Mouse (Mus musculus) intestine, embryonic 16.5 days (tissue): ENCODE results near the gene Carf. TPM values are rescaled to one million over a fixed set of nuclear protein-coding genes. Genes with fewer than 3 reads are reported as not detected.
A peak's percentile ranks its signal among the peaks of the same experiment; 100 is the strongest.

Experiments
- ATAC-seq: fragments of 200-750 bp; cut with Nextera tagmentation; 2 replicates; pipeline ENCODE4 v1.8.0; 2017; ENCODE audit warnings: moderate TSS enrichment, moderate library complexity
- H3K27ac ChIP-seq: fragments of 300-500 bp; sonication (generic); 2 replicates; pipeline ENCODE4 v1.5.1; 2014; ENCODE audit warnings: mild to moderate bottlenecking, low read length
- H3K27me3 ChIP-seq: fragments of 300-500 bp; sonication (generic); replicated peaks from 2 replicates; pipeline ENCODE4 v1.6.1; 2014; ENCODE audit warnings: low read length, control low read depth, mixed read lengths; ENCODE audit not compliant: control insufficient read depth, insufficient read depth
- H3K36me3 ChIP-seq: fragments of 300-500 bp; sonication (generic); 2 replicates; pipeline ENCODE4 v1.6.1; 2014; ENCODE audit warnings: low read length, control low read depth; ENCODE audit not compliant: control insufficient read depth, insufficient read depth
- H3K4me1 ChIP-seq: fragments of 300-500 bp; sonication (generic); 2 replicates; pipeline ENCODE4 v1.6.1; 2014; ENCODE audit warnings: low read length, control low read depth, mixed read lengths; ENCODE audit not compliant: control insufficient read depth, insufficient read depth
- H3K4me2 ChIP-seq: fragments of 300-500 bp; sonication (generic); 2 replicates; pipeline ENCODE4 v1.6.1; 2014; ENCODE audit warnings: low read depth, low read length, control low read depth
- H3K4me3 ChIP-seq: fragments of 300-500 bp; sonication (generic); 2 replicates; pipeline ENCODE4 v1.5.1; 2014; ENCODE audit warnings: mild to moderate bottlenecking, low read length
- H3K9ac ChIP-seq: fragments of 300-500 bp; sonication (generic); 2 replicates; pipeline ENCODE4 v1.6.1; 2014; ENCODE audit warnings: low read depth, low read length
- H3K9me3 ChIP-seq: fragments of 300-500 bp; sonication (generic); 2 replicates; pipeline ENCODE4 v1.6.1; 2016; ENCODE audit warnings: low read length, control low read depth; ENCODE audit not compliant: control insufficient read depth
- WGBS: fragments of 180-500 bp; shearing (Covaris S2); extraction: QIAGEN DNeasy Blood & Tissue Kit; methylation state at CpG from one replicate; pipeline ENCODE4 v1.1.7; 2014; 5-methylcytosine and 5-hydroxymethylcytosine counted together
- polyA plus RNA-seq: library from polyadenylated mRNA; unstranded; fragments of >200 nt; fragmentation: Nextera tagmentation; extraction: Ambion mirVana; gene quantifications from 2 replicates; pipeline ENCODE4 v1.2.1, GENCODE M21; 2015

Gene Carf
- polyA plus RNA-seq, 1 experiment from 2014 or later, result 3.5 TPM

DNA sequence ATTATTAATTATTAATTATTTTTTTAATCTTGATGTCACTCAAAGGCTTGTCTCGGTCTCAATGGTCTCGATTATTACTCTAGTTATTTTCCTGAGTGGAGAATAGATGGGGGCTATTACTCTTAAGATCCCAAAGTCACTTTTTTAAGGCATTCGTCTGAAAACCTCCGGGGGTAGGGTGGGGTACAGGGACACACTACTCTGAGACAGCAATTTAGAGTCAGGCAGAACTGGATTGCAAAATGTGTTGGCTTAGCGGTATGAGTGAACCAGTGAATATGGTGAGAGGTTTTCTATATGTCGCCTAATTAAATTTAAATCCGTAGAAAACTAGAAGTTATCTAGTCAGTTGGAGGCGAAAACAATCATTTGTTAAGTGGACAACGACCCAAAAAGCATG is 792 bp downstream of the Carf start:
- ATAC-seq, result no peak
- no peaks in the 10 kb centered on the region for H3K36me3 ChIP-seq
- H3K27ac ChIP-seq, result no peak overlapping the region
- peaks cover 4% of the 10 kb centered on the region; the same call in 1 of the 2 replicates for H3K4me1 ChIP-seq
- H3K4me3 ChIP-seq, result peak overlapping the region; percentile 98
- WGBS, result 15% methylated on average over 9 of the region's 9 CpGs
- no peaks in the 10 kb centered on the region for H3K27me3 ChIP-seq
- no peaks in the 10 kb centered on the region for H3K9me3 ChIP-seq
- peak overlapping the region; percentile 60 for H3K4me2 ChIP-seq
- peak overlapping the region; percentile 98 for H3K9ac ChIP-seq

DNA sequence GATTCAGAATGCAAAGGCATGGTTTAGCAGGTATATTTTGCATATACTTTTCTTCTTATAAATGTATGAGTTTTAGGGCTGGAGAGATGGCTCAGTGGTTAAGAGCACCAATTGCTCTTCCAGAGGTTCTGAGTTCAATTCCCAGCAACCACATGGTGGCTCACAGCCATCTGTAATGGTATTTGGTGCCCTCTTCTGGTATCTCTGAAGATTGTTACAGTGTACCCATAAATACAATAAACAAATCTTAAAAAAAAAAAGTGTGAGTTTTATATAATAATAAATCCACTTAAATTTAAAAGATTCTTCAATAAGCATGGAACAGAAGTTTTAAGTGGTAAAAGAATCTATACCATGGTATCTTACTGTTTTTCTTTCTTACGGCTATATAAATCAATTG is 6.5 kb downstream of the Carf start:
- no peaks in the 10 kb centered on the region for H3K4me1 ChIP-seq
- no peak overlapping the region for H3K9ac ChIP-seq
- peaks cover 7% of the 10 kb centered on the region; the same call in 1 of the 2 replicates for H3K36me3 ChIP-seq
- H3K4me3 ChIP-seq, result no peak overlapping the region
- H3K27ac ChIP-seq, result no peak overlapping the region
- H3K4me2 ChIP-seq, result no peak overlapping the region
- 100% methylated on average over 1 of the region's 1 CpGs for WGBS
- H3K27me3 ChIP-seq, result no peaks in the 10 kb centered on the region
- H3K9me3 ChIP-seq, result no peaks in the 10 kb centered on the region
- ATAC-seq, result no peak

DNA sequence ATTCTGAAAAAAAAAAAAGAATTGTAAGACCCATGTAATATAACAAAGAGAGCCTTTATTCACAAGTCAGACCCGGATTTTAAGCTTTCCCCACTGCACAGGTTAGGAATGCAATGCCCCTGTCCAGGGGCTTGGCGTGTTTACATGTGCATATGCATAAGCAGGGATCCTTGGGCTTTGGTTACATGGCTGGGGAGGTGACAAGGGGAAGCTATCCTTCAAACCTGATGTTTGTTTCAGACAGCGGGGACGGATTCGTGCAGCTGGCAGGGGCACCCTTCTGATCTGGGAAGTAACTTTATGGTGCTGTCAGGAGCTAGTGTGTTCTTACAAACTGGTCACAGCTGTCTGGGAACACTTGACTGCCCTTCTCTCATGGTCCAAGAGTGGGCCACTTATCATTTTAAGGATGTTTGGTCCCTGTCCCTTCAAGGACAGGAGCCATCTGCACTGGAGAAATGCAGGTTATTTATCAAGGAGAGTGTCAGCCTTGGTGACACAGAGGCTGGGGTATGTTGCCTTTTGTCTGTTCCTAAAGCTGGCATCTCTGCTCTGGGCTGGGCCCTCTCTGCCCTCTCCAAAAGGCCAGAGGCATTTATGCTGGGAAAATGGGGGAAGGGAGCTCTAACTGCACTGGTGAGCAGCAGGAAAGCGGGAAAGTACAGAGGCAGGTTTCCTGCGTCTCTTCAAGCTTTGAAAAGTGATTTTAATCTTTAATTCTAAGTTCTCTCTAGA is 19.8 kb downstream of the Carf start:
- H3K36me3 ChIP-seq, result no peaks in the 10 kb centered on the region

DNA sequence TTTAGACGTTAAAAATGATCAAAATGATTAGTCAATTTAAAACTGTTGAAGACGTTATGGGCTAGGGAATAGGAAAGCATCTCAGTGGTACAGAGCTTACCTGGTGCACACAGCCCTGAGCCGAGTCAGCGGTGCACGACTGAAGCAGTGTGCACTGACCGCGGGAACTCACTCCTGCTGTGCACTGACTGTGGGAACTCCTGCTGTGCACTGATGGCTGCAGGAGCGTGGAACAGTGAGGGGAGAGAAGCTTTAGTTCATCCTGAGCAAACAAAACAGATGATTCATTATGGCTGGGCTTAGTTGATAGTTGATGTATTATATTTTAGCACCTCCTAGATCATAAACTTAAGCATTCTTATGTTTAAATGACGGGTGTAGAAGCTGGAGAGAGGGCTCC is 39.3 kb downstream of the Carf start:
- ATAC-seq, result no peak
- Histone ChIP-seq H3K9me3 (no peaks in the 10 kb centered on the region), H3K4me1 (no peaks in the 10 kb centered on the region), H3K4me3 (no peak overlapping the region), H3K27me3 (no peaks in the 10 kb centered on the region), H3K4me2 (no peak overlapping the region), H3K36me3 (no peaks in the 10 kb centered on the region), H3K27ac (no peak overlapping the region), H3K9ac (no peak overlapping the region)
- WGBS, result 52% methylated on average over 9 of the region's 9 CpGs

More for the DNA sequence above, 19.8 kb downstream of the Carf start:
- Histone ChIP-seq H3K27ac (no peak overlapping the region), H3K4me2 (no peak overlapping the region), H3K4me1 (no peaks in the 10 kb centered on the region), H3K9ac (no peak overlapping the region), H3K27me3 (no peaks in the 10 kb centered on the region), H3K9me3 (no peaks in the 10 kb centered on the region), H3K4me3 (no peak overlapping the region)
- no peak for ATAC-seq
- 67% methylated on average over 7 of the region's 7 CpGs for WGBS

DNA sequence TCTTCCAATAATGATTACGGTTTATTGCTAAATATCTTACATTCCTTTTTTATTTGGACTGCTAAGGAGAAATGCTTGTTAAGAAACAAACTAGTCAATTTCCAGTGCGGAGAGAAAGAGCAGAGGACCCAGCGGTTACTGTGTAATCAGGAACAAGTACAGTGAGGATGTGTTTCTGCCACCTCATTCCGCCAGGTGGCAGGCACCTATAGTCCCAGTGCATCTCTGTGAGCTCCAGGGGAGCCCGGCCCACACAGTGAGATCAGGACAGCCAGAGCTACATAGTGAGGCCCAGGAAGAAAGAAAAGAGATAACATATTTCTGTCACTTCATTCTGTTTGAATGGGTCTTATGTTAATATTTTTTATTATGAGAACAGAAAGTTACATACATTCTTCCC is 54.7 kb downstream of the Carf start:
- no peaks in the 10 kb centered on the region for H3K27me3 ChIP-seq
- H3K4me2 ChIP-seq, result no peak overlapping the region
- no peaks in the 10 kb centered on the region for H3K4me1 ChIP-seq
- H3K4me3 ChIP-seq, result no peak overlapping the region
- H3K36me3 ChIP-seq, result no peaks in the 10 kb centered on the region
- H3K9me3 ChIP-seq, result no peaks in the 10 kb centered on the region
- no peak overlapping the region for H3K9ac ChIP-seq
- 68% methylated on average over 5 of the region's 5 CpGs for WGBS
- no peak overlapping the region for H3K27ac ChIP-seq
- no peak; the same call in 1 of the 2 replicates for ATAC-seq

DNA sequence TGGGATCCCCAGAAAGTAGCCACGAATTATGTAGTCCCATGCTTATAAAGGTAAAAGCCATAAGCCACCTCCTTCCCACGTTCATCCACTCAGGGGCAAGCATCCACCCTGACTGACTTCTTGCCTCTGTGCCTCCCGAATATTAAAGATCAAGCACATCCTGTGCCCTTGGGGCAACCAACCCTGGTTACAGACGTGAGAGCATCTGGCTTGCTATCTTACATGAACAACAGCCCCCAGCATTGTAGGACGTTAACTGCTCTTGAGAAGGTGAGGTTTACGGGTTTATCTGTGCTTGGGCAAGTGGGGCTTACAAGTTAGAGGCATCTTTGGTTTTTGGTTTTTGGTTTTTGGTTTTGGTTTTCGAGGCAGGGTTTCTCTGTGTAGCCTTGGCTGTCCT is 58.6 kb downstream of the Carf start:
- WGBS, result 86% methylated on average over 7 of the region's 7 CpGs

DNA sequence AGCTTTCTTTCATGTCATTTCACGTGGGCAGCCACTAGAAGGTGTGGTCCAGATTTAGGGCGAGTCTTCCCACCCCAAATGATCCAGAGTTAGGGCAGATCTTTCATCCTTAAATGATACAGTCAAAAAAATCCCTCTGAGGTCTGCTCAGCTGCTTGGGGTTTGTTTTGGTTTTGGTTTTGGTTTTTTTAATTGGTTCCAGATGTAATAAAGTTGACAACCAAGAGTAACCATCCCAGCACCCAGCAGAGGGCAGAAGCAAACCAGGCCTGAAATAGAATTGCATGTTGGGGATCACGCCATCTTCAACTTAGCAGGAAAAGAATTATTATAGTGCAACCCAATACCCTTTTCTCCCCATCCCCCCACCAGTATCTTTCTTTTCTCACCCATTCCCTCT is 60.4 kb downstream of the Carf start:
- Histone ChIP-seq H3K27ac (no peak overlapping the region), H3K36me3 (no peaks in the 10 kb centered on the region), H3K9ac (no peak overlapping the region), H3K9me3 (no peaks in the 10 kb centered on the region), H3K27me3 (no peaks in the 10 kb centered on the region), H3K4me1 (no peaks in the 10 kb centered on the region), H3K4me2 (no peak overlapping the region), H3K4me3 (no peak overlapping the region)
- 53% methylated on average over 3 of the region's 3 CpGs for WGBS
- no peak for ATAC-seq

More for the DNA sequence above, 58.6 kb downstream of the Carf start:
- H3K36me3 ChIP-seq, result no peaks in the 10 kb centered on the region
- H3K4me1 ChIP-seq, result no peaks in the 10 kb centered on the region
- H3K9me3 ChIP-seq, result no peaks in the 10 kb centered on the region
- H3K4me3 ChIP-seq, result no peak overlapping the region
- H3K9ac ChIP-seq, result no peak overlapping the region
- no peak overlapping the region for H3K4me2 ChIP-seq
- H3K27ac ChIP-seq, result no peak overlapping the region
- H3K27me3 ChIP-seq, result no peaks in the 10 kb centered on the region
- no peak for ATAC-seq

DNA sequence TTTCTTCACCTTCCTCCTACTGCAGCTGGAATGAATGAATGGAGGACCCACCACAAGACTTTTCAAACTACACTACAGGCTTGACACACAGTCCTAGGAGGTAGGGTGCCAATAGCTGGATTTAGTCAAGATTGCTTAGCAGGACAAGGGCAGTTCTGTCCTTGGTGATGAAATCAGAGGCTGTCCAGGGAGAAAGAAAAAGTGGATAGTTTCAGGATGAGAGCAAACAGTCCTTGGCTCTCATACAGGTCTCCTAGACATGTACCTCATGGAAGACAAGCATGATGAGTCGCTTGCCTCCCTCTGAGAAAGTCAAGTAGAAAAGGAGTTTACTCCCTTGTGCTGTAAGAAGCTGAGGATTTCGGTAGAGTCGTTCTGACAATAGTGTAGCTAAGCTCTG is 65.6 kb downstream of the Carf start:
- H3K4me3 ChIP-seq, result no peak overlapping the region
- H3K9me3 ChIP-seq, result no peaks in the 10 kb centered on the region
- H3K27me3 ChIP-seq, result no peaks in the 10 kb centered on the region
- no peaks in the 10 kb centered on the region for H3K36me3 ChIP-seq
- no peak overlapping the region for H3K27ac ChIP-seq
- WGBS, result 87% methylated on average over 3 of the region's 3 CpGs
- no peak for ATAC-seq
- no peak overlapping the region for H3K9ac ChIP-seq
- no peak overlapping the region for H3K4me2 ChIP-seq
- H3K4me1 ChIP-seq, result no peaks in the 10 kb centered on the region

DNA sequence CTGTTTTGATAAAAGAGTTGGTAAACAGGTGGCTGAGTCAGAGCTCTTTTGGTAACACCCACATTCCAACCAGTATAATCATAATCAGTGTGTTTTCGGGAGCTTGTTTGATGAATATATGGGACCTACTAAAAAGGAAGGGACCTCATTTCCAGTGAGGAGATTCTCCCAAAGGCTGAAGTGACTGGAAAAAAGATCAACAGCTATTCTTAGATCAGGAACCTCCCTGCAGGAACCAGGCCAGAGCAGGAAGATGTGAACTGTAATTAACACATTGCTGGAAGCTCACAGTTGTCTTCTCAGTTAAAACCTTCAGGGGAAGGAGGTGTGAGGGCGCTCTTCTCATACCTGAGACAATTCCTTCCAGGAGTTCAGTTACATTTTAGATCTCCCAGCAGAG is 71.6 kb downstream of the Carf start:
- Histone ChIP-seq H3K27me3 (no peaks in the 10 kb centered on the region), H3K36me3 (no peaks in the 10 kb centered on the region), H3K27ac (no peak overlapping the region), H3K4me2 (no peak overlapping the region), H3K4me1 (no peaks in the 10 kb centered on the region), H3K4me3 (no peak overlapping the region), H3K9me3 (no peaks in the 10 kb centered on the region), H3K9ac (no peak overlapping the region)
- no peak for ATAC-seq
- WGBS, result 66% methylated on average over 2 of the region's 2 CpGs

DNA sequence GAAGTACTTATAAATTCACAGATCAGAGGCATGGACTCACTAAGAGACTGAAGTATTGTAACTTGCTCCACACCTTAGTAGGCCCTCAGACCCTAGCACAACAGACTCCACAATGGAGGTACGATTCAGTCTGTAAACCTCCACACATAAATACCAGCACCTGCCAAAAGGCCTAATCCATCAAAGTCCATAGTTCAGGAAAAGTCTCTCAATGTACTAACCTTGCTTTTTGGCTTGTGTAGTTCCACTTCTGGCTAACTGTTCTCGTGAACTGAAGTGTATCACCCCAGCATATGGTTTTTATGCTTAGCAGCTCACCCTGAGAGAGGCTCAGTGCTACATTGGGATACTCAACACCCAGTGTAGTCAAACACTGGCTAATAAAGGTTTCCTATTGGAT is 72.2 kb downstream of the Carf start:
- WGBS, result 72% methylated on average over 2 of the region's 2 CpGs
- no peak overlapping the region for H3K9ac ChIP-seq
- no peak overlapping the region for H3K27ac ChIP-seq
- no peak overlapping the region for H3K4me3 ChIP-seq
- H3K4me2 ChIP-seq, result no peak overlapping the region
- no peaks in the 10 kb centered on the region for H3K9me3 ChIP-seq
- ATAC-seq, result no peak
- H3K36me3 ChIP-seq, result no peaks in the 10 kb centered on the region
- H3K27me3 ChIP-seq, result no peaks in the 10 kb centered on the region
- H3K4me1 ChIP-seq, result no peaks in the 10 kb centered on the region
